In the genomic region with DNA sequence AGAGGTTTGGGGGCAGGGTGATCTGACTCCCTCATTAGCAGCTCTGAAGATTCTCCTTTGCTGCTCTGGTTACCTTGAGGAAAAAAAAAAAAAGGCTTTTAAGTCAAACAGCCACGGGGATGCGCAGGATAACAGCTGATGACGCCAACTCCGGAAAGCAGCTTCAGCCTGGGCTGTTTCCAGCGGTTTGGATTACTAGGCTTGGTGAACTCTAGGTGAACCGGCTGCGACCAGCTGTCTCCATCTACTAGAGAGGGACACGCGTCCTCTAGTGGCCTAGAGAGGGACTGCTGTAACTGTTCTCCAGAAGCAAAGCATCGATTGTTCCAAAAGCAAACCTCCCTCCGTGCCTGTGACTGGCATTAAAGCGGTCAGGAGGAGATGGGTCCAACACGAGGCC, we compare ENCODE assay signal across 8 mouse cellular contexts. TPM values are rescaled to one million over a fixed set of nuclear protein-coding genes. Genes with fewer than 3 reads are reported as not detected.
DNase-seq lines count a peak whose midpoint lies in the region; ATAC-seq lines count a peak whose summit lies in the region.

No protein-coding gene starts in this region.

- H3K27me3 ChIP-seq in hindbrain, embryonic 14.5 days (ENCODE audit: control insufficient read depth, insufficient read depth, low read length): no peaks in the 10 kb centered on the region

- peak; percentile 95 for DNase-seq in NIH3T3 (ENCODE audit: low read depth)
- DNase-seq in cerebellum, postnatal 14 days: peak; percentile 88 to 95
- DNase-seq in frontal cortex, postnatal 25 days (ENCODE audit: low spot score in 2 of 2): peak; percentile 83 to 88
- DNase-seq in hindbrain, embryonic 14.5 days (ENCODE audit: low spot score): peak; percentile 91
- peak; percentile 67 to 93 for DNase-seq in layer of hippocampus, postnatal 25 days (ENCODE audit: extremely low spot score in 1 of 2, low spot score in 1 of 2)
- peak; percentile 92 for DNase-seq in lung, postnatal 25 days (ENCODE audit: low spot score)
- DNase-seq in retina, embryonic 14.5 days (ENCODE audit: low spot score): peak; percentile 98
- DNase-seq in thymus, postnatal 36 days: peak; percentile 71 to 73

- peak overlapping the region; percentile 25; the same call in 1 of the 2 replicates for H3K9ac ChIP-seq in hindbrain, embryonic 14.5 days

- WGBS in hindbrain, embryonic 14.5 days: 3% methylated on average over 13 of the region's 13 CpGs

- H3K4me1 ChIP-seq in hindbrain, embryonic 14.5 days (replicated peaks; ENCODE audit: control insufficient read depth, insufficient read depth, low read length): 0 out of 2 replicates have a peak, but pooled peaks cover 3% of the 10 kb centered on the region

- no peaks in the 10 kb centered on the region for H3K9me3 ChIP-seq in hindbrain, embryonic 14.5 days (ENCODE audit: control insufficient read depth, low read length)

- 0 out of 2 replicates have a peak overlapping the region, but pooled peaks have one; percentile 11 for H3K27ac ChIP-seq in hindbrain, embryonic 14.5 days

- H3K4me2 ChIP-seq in hindbrain, embryonic 14.5 days (replicated peaks): peak overlapping the region; percentile 26

- peak; percentile 89 for ATAC-seq in hindbrain, embryonic 14.5 days (ENCODE audit: low FRiP score)

- H3K4me3 ChIP-seq in hindbrain, embryonic 14.5 days (replicated peaks; ENCODE audit: low read length): no peak overlapping the region

- no peaks in the 10 kb centered on the region for H3K36me3 ChIP-seq in hindbrain, embryonic 14.5 days (replicated peaks; ENCODE audit: control insufficient read depth, insufficient read depth)

RNA-seq across cellular contexts. Expression of a gene that starts 1.0 kb away (rescaled TPM):
- polyA plus RNA-seq in hindbrain, embryonic 14.5 days (2014; fragmentation: Nextera tagmentation; extraction: Ambion mirVana): 18.7 and 20.9 TPM in 2 replicates
- 100 to 1,000 TPM; 161 to 194 TPM for total RNA-seq in layer of hippocampus, postnatal 25 days (2021)

RNA-seq across cellular contexts. Expression of a gene that starts 43.2 kb away (rescaled TPM):
- polyA plus RNA-seq in hindbrain, embryonic 14.5 days (2014; fragmentation: Nextera tagmentation; extraction: Ambion mirVana): 117 and 124 TPM in 2 replicates
- total RNA-seq in layer of hippocampus, postnatal 25 days (2021): 100 to 1,000 TPM; 224 to 251 TPM

RNA-seq across cellular contexts. Expression of a gene that starts 55.1 kb away (rescaled TPM):
- 86.0 and 89.5 TPM in 2 replicates for polyA plus RNA-seq in hindbrain, embryonic 14.5 days (2014; fragmentation: Nextera tagmentation; extraction: Ambion mirVana)
- total RNA-seq in layer of hippocampus, postnatal 25 days (2021): 10 to 100 TPM; 63.9 to 67.7 TPM

RNA-seq across cellular contexts. Expression of a gene that starts 56.0 kb away (rescaled TPM):
- 321 and 383 TPM in 2 replicates for polyA plus RNA-seq in hindbrain, embryonic 14.5 days (2014; fragmentation: Nextera tagmentation; extraction: Ambion mirVana)
- 100 to 1,000 TPM; 373 to 387 TPM for total RNA-seq in layer of hippocampus, postnatal 25 days (2021)
